Mouse (Mus musculus): ENCODE results near the gene Mrpl22. TPM values are rescaled to one million over a fixed set of nuclear protein-coding genes. Genes with fewer than 3 reads are reported as not detected.

The Mrpl22 gene
- total RNA-seq (2021) = 10 to 100 TPM; 46.2 to 50.7 TPM

DNA sequence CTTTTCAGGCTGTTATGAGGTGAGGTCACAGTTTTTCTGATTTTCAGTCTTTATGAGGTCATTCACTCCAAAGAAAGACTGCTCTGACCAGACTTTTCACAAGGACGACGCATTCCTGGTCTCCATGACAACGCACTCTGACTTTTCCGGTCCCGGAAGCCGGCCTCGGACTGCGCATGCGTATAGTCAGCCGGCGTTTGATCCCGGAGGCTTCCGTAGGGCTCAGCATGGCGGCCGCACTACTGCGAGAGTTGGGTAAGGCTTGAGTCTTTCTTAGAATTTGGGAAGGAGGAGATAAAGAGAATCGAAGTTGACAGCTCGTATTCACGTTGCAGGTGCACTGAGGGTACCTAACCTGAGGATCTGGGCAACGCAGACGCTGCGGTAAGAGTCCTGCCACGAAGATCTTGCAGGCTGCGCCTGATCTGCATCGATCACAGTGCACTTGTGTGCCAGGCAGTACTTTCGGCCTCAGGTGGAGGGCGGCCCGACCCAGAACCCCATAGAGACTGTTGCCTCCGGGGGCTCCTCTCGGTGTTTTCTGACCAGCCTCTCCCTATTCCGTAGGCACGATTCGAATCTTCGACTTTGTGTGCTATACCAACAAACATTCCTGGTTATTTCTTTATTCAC lies at the start of gene Mrpl22:
TSS of gene Mrpl22 (plus strand) at position 203 of the 633 bp plus-strand sequence.
- peak; percentile 87 for DNase-seq (ENCODE audit: low spot score)
- intact Hi-C loops (cut with DNase I) = no loop called here

DNA sequence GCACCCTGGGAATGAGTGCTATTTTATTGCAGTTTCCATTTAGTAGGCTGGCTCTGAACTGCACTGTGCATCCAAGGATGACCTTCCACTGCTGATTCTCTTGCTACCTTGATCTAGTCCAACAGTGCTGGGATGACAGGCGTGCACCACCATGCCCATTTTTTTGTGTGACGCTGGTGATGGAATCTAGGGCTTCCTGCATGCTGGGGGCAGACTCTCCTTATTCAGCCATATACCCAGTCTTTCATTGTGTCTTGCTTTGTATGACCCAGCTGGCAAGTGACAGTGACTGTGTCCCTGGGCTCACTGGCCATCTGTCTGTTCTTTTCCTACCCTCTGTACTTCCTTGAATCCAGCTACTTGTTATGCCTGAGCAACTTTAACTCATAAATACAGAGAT lies 47.8 kb upstream of the Mrpl22 start:
- intact Hi-C loops (cut with DNase I) = no loop called here
- no peak for DNase-seq (ENCODE audit: low spot score)

- DNase-seq (ENCODE audit: low spot score) = no peak
- intact Hi-C loops (cut with DNase I) = no loop called here
Observed at GRCm38 (mm10) chr11:58125021-58125420, 46.4 kb upstream of the Mrpl22 start.

DNA sequence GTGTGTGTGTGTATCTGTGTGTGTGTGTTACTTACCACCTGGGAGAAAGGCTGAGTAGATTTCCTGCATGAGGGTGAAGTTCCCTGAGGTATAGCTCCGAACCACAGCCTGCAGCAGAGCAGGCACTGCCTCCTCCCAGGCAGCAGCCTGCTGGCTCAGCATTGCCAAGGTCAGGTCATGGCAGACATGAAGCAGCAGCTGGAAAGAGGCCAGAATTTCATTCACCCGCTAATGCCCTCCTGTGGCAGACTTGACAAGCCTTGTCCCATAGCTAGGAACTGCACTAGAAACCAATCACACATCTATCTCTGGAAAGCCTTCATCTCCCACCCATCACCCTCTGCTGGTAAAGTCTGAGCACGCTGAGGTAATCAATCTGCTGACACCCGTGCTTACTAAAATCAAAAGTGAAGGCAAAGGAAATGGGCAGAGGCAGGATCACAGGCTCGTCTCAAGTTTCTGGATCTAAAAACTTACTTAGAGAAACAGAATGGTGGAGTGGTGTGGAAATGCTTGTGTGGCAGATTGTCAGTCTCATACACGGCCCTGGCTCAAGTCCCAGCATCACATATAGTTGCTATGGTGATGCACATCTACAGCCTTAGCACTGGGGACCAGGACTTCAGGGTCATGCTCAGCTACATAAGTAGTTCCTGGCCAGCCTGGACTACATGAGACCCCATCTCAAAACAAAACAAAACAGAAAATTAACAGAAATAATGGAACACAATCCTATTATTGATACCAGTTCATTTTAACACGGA lies 44.9 kb upstream of the Mrpl22 start:
- DNase-seq (ENCODE audit: low spot score) = peak; percentile 24
- intact Hi-C loops (cut with DNase I) = no loop called here

DNA sequence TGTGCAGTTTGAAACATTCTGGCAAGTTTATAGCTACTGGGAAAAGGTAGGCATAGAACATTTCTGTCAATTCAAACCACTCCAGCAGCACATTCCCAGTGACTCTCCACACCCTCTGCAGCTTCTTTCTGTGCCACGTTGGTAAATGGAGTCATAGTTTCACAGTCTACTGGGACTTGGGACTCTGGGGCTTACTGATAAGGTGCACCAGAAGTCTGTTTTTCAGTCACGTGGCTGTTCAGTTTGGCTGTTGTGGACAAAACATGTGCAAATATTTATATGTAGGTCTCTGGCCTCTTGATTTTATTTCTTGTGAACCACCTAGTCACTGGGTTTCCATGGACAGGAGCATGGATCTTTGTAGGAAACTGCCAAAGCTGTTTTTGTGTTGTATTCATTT lies 43.9 kb upstream of the Mrpl22 start:
- DNase-seq (ENCODE audit: low spot score) = no peak
- intact Hi-C loops (cut with DNase I) = no loop called here

GRCm38 (mm10) chr11:58129302-58129843 lies 42.1 kb upstream of the Mrpl22 start:
- intact Hi-C loops (cut with DNase I) = no loop called here
- DNase-seq (ENCODE audit: low spot score) = no peak

DNA sequence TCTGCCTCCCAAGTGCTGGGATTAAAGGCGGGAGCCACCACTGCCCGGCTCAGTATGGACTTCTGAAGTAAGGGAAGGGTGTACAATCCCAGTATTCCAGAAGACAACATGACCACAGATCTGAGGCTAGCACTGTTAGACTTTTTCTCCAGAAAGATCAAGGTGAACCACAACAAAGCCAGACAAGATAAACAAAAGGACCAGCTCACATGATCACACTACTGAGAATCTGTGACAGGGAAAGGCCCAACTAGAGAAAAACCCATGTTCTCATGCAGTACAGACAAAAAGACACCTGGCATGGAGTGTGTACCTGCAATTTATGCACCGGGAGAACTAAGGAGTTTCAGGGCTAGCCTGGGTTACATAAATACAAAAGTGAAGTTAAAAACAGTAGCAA lies 39.4 kb upstream of the Mrpl22 start:
- DNase-seq (ENCODE audit: low spot score) = no peak
- intact Hi-C loops (cut with DNase I) = no loop called here

GRCm38 (mm10) chr11:58134869-58135268 lies 36.6 kb upstream of the Mrpl22 start:
- intact Hi-C loops (cut with DNase I) = no loop called here
- no peak for DNase-seq (ENCODE audit: low spot score)

GRCm38 (mm10) chr11:58135296-58135695 lies 36.2 kb upstream of the Mrpl22 start:
- intact Hi-C loops (cut with DNase I) = no loop called here
- no peak for DNase-seq (ENCODE audit: low spot score)

GRCm38 (mm10) chr11:58136677-58137076 lies 34.8 kb upstream of the Mrpl22 start:
- no peak for DNase-seq (ENCODE audit: low spot score)
- intact Hi-C loops (cut with DNase I) = no loop called here

DNA sequence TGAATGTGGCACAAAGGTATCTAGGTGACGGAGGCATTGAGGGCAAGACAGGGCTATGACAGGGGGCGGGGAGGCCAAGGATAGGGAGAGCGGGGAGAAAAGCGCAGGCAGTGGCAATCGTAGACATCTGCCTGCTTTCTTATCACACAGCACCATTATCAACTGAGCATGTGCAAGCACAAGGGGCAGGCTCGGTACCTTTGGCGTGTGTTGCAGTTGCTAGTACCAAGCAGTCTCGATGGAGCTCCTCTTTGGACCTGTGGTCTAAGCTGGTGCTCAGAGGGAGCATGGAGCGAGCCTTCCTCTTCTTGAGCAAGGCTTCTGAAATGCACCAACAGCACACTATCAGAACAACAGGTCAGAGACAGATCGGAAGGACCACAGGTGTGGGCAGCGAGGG lies 32.6 kb upstream of the Mrpl22 start:
- intact Hi-C loops (cut with DNase I) = no loop called here
- no peak for DNase-seq (ENCODE audit: low spot score)

GRCm38 (mm10) chr11:58139466-58139865 lies 32.0 kb upstream of the Mrpl22 start:
- no peak for DNase-seq (ENCODE audit: low spot score)
- intact Hi-C loops (cut with DNase I) = no loop called here

- no peak for DNase-seq (ENCODE audit: low spot score)
- intact Hi-C loops (cut with DNase I) = no loop called here
Observed at GRCm38 (mm10) chr11:58143704-58144426, 27.6 kb upstream of the Mrpl22 start.

- DNase-seq (ENCODE audit: low spot score) = no peak
- intact Hi-C loops (cut with DNase I) = no loop called here
Observed at GRCm38 (mm10) chr11:58146241-58146640, 25.2 kb upstream of the Mrpl22 start.

DNA sequence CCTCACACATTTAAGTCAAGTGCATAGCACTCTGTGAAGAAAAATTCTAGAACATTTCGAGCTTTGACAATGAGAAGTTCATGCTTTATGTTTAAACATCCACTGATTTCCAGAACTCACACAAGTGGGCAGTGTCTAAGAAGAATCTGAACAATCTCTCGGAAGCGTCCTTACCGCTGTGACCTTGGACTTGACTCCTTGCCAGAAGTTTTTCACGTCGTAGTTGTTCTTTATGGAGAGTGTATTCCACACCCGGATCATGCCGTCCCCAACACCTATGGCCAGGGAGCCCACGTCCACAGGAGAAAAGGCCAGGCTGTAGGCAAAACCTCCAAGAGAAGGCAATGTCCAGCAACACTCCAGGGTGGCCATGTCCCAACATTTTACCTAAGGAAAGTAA lies 16.0 kb upstream of the Mrpl22 start:
- DNase-seq (ENCODE audit: low spot score) = no peak
- intact Hi-C loops (cut with DNase I) = no loop called here

GRCm38 (mm10) chr11:58156871-58157270 lies 14.6 kb upstream of the Mrpl22 start:
- intact Hi-C loops (cut with DNase I) = no loop called here
- no peak for DNase-seq (ENCODE audit: low spot score)

- intact Hi-C loops (cut with DNase I) = loop anchor here (5.0 kb wide), 1 partner anchor 158 kb away; the partner anchor contains the start of gene Larp1
- DNase-seq (ENCODE audit: low spot score) = no peak
Observed at GRCm38 (mm10) chr11:58165072-58165471, 6.4 kb upstream of the Mrpl22 start.

DNA sequence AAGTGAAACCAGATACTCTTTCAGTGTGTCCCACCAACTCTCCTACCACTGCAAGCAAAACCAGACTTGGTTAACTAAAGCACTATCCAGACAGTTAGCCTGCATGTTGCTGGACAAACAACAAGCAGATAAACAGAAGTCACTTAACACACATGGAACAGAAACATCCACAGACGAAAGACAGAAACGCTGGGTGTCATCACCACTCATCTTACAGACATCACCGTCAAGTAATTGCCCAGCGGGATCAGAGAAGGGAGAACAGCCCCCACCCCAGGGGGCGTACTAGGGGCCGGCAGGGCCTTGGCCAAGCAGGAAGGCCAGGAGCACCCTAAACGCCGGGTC lies 3.7 kb upstream of the Mrpl22 start:
- intact Hi-C loops (cut with DNase I) = loop anchor here (5.0 kb wide), 1 partner anchor 160 kb away; the partner anchor contains the start of gene Larp1

GRCm38 (mm10) chr11:58168167-58168915 lies 3.1 kb upstream of the Mrpl22 start, which contains the start of gene Gemin5:
TSS of gene Gemin5 (minus strand) at chr11:58168539.
- DNase-seq (ENCODE audit: low spot score) = peak; percentile 51
- intact Hi-C loops (cut with DNase I) = loop anchor here (5.0 kb wide), 1 partner anchor 161 kb away; the partner anchor contains the start of gene Larp1

More for the DNA sequence above, 3.7 kb upstream of the Mrpl22 start:
- DNase-seq (ENCODE audit: low spot score) = no peak

- DNase-seq (ENCODE audit: low spot score) = no peak
- intact Hi-C loops (cut with DNase I) = loop anchor here (5.0 kb wide), 1 partner anchor 162 kb away; the partner anchor contains the start of gene Larp1
Observed at GRCm38 (mm10) chr11:58169666-58170065, 1.8 kb upstream of the Mrpl22 start.

All from heart, postnatal 25 days (tissue).